Mouse (Mus musculus) frontal cortex, postnatal 25 days (tissue): ENCODE measurements around the gene Olfr847.

ENCODE experiments used
- DNase-seq, 2 experiments: peaks; one replicate each; pipeline ENCODE4 v3.0.0; 2022; ENCODE audit warnings: low spot score in 2 of 2

Gene Olfr847

DNA sequence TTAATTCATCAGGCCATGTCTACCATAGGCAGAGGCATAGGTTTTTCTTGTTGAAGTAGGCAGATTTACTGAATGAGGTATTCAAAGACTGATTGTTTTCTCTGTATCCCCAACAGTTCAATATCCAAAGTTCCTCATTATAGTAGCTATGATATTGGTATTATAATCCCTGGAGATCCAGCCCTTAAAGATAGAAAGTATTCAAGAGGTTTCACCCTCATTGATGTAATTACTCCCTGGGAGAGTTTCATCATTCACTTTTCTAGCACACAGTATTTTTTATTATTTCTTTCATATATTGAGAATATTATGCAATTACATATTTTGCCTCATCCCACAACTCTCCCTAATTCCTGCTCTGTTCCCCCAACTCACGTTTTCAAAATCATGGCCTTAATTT, at the start of gene Olfr847:
Gene Olfr847 (minus strand): TSS at position 101 of the 400 bp plus-strand sequence.
- DNase-seq: no peak

DNA sequence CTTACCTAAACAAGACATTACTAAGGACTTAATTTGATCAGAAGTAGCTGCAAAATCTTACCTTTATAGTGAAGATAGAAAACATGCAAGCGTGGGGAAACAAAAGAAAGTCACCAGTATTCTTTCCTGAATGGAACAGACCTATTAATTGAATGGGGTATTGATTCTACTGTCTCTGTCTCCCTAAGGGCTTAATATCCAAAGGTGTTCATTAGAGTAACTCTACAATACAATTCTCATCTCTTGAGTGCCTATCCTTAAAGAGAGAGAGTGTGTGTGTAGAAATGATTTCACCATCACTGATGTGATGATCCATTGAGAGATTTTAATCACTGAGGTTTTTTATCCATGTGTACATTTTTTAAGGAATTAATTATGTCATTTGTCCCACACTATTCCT, 14.6 kb downstream of the Olfr847 start, which contains the start of gene Olfr846:
Gene Olfr846 (minus strand): TSS at position 101 of the 400 bp plus-strand sequence.
- no peak for DNase-seq

DNA sequence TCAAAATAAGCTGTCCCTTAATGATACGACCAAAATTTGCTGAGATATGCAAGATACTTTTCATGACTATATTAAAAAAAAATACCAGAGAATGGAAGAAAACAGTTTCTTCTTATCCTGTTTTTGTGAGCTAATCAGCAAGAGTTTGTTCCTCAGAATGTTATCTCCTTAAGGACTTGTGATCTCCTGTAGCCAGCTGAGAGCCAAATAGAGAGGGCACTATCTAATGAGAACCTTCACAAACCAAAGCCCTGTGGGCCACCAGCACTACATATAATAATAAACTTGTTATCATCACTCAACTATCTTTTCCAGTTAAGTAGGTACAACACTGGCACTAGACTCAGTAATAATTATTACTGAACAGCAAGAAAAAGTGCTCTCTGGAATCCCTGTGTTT, 42.3 kb downstream of the Olfr847 start, which contains the start of gene Olfr845:
Gene Olfr845 (plus strand): TSS at position 301 of the 400 bp plus-strand sequence.
- DNase-seq: no peak
